Mouse (Mus musculus) large intestine, adult 2 months (tissue): Measurements from ENCODE around the gene Uaca. TPM values are rescaled to one million over a fixed set of nuclear protein-coding genes. Genes with fewer than 3 reads are reported as not detected.

Experiments used
- DNase-seq: peaks from one replicate; pipeline ENCODE4 v3.0.0-alpha.2; 2012; ENCODE audit warnings: low read depth, low spot score
- WGBS: fragments of 180-500 bp; shearing (Covaris S2); methylation state at CpG from one replicate; pipeline ENCODE4 v1.1.7; 2018; 5-methylcytosine and 5-hydroxymethylcytosine counted together
- polyA plus RNA-seq: library from polyadenylated mRNA; depleted of rRNA; stranded (reverse); fragments of >200 nt; gene quantifications from 2 replicates; pipeline ENCODE4 v1.2.3, GENCODE M21; 2012; rRNA removed

The Uaca gene
- polyA plus RNA-seq, 1 experiment, result 18.4 TPM

DNA sequence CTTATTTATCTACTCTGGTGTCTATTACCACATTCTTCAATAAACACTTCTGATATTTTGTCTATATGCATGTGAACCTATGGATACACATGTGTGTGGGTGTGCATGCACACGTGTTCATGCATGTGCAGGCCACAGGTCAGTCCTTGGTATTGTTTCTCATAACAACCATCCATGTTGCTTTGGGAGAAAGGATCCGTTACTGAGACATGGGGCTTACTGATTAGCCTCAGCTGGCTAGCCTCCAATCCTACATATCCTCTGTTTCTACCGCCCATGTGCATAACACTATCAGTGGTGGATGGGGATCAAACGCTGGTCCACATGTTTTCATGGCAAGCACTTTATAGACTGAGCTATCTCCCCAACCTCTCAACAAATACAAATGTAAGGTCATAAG, 126.9 kb downstream of the Uaca start:
- no peak for DNase-seq
- 53% methylated on average over 4 of the region's 4 CpGs for WGBS

DNA sequence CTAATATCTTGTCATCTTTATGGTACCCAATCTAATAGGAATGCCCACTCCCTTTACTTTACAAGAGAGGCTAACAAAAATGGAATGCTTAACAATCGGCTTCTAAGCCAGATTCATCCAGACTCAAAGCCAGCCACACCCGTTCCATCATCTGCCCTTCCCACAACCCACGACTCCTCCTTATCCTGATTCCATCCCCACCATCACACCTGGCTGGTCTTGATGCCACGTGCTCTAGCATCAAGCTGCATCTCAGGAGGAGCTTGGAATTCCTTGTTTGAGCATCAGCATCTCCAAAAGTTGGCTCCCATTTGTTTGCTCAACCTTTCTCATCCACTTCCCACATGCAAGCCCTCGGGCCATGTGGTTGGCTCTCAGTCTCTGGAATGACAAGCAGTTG, 127.5 kb downstream of the Uaca start:
- 80% methylated on average over 5 of the region's 5 CpGs for WGBS
- DNase-seq, result no peak

DNA sequence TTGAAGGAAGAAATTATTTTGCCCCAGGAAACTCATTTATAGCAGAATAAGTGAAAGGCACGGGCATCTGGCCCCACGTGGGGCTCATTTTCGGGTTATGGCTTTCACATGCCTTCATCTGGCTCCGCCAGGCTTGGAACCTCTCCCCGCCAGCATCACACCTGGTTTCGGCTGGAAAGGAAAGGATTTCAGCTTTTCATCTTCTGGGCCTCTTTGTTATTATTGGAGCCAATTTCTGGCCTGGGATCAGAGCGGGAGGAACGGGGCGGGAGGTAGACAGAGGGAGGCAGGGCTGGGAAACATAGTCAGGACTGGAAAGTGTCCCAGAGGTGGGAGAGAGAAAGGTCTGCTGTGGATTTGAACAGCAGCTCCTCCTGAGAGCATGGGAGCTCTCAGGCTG, 132.0 kb downstream of the Uaca start:
- no peak for DNase-seq
- WGBS, result 22% methylated on average over 9 of the region's 9 CpGs

DNA sequence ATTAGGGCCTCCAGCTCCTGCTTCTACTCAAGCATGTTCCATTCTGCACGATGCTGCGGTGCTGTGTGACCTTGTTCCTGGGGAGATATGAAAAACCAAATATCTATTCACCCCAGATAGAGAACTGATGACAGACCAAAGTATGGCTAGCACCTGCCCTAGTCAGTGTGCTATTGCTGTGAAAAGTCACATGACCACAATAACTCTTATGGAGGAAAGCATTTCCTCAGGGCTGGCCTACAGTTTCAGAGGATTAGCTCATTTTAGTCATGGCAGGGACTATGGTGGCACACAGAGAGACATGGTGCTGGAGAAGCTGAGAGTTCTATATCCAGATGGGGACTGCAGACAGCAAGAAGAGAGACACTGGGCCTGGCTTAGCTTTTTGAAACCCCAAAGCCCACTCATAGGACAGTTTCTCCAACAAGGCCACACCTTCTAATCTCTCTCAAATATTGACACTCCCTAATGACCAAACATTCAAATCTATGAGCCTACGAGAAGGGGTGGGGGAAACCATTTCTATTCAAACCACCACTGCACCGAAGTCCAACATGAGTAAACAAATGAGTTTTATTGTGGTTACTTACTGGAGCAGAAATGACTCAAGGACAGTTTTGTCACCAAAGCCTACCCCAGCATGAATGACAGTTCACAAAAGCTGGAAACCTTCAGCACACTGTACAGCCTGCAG, 135.1 kb downstream of the Uaca start:
- 37% methylated on average over 4 of the region's 4 CpGs for WGBS
- DNase-seq, result no peak

Other genes starting within 250 kb of the Uaca start
- 6.1 and 6.3 TPM in 2 replicates for gene Lrrc49, start 106.4 kb upstream of the Uaca start, polyA plus RNA-seq
- 0.77 TPM in 2 replicates for gene Larp6, start 81.6 kb upstream of the Uaca start, polyA plus RNA-seq